Mouse (Mus musculus) lung, embryonic 14.5 days (tissue): ENCODE measurements around the gene Oser1. TPM values are rescaled to one million over a fixed set of nuclear protein-coding genes. Genes with fewer than 3 reads are reported as not detected.

Experiments
- ATAC-seq: fragments of 200-750 bp; cut with Nextera tagmentation; 2 replicates; pipeline ENCODE4 v1.8.0; 2017; ENCODE audit warnings: mild to moderate bottlenecking, moderate TSS enrichment, moderate library complexity; ENCODE audit not compliant: insufficient read depth
- DNase-seq: peaks from one replicate; pipeline ENCODE4 v3.0.0-alpha.2; 2015
- H3K27ac ChIP-seq: fragments of 300-500 bp; sonication (generic); 2 replicates; pipeline ENCODE4 v1.5.1; 2014; ENCODE audit warnings: low read depth, mild to moderate bottlenecking, moderate library complexity
- H3K27me3 ChIP-seq: fragments of 300-500 bp; sonication (generic); 2 replicates; pipeline ENCODE4 v1.6.1; 2014; ENCODE audit warnings: low read length, control low read depth; ENCODE audit not compliant: insufficient read depth
- H3K36me3 ChIP-seq: fragments of 300-500 bp; sonication (generic); 2 replicates; pipeline ENCODE4 v1.6.1; 2014; ENCODE audit warnings: control low read depth; ENCODE audit not compliant: insufficient read depth
- H3K4me1 ChIP-seq: fragments of 300-500 bp; sonication (generic); 2 replicates; pipeline ENCODE4 v1.6.1; 2014; ENCODE audit warnings: antibody characterized with exemption, control low read depth; ENCODE audit not compliant: insufficient read depth
- H3K4me2 ChIP-seq: fragments of 300-500 bp; sonication (generic); 2 replicates; pipeline ENCODE4 v1.6.1; 2014; ENCODE audit warnings: mild to moderate bottlenecking
- H3K4me3 ChIP-seq: fragments of 300-500 bp; sonication (generic); 2 replicates; pipeline ENCODE4 v1.5.1; 2014; ENCODE audit warnings: low read depth, low read length
- H3K9ac ChIP-seq: fragments of 300-500 bp; sonication (generic); 2 replicates; pipeline ENCODE4 v1.6.1; 2014
- H3K9me3 ChIP-seq: fragments of 300-500 bp; sonication (generic); 2 replicates; pipeline ENCODE4 v1.6.1; 2016; ENCODE audit warnings: low read depth, low read length, control low read depth
- CTCF ChIP-seq: IDR thresholded peaks from 2 replicates; pipeline ENCODE4 v1.5.1; 2016; ENCODE audit warnings: antibody characterized with exemption, low read depth
- WGBS: fragments of 180-500 bp; shearing (Covaris S2); extraction: QIAGEN DNeasy Blood & Tissue Kit; methylation state at CpG from one replicate; pipeline ENCODE4 v1.1.7; 2014; 5-methylcytosine and 5-hydroxymethylcytosine counted together
- polyA plus RNA-seq: library from polyadenylated mRNA; unstranded; fragments of >200 nt; fragmentation: Nextera tagmentation; extraction: Ambion mirVana; gene quantifications from 2 replicates; pipeline ENCODE4 v1.2.1, GENCODE M21; 2014

Oser1 gene
- polyA plus RNA-seq, 1 experiment from 2014 or later = 90.7 TPM

DNA sequence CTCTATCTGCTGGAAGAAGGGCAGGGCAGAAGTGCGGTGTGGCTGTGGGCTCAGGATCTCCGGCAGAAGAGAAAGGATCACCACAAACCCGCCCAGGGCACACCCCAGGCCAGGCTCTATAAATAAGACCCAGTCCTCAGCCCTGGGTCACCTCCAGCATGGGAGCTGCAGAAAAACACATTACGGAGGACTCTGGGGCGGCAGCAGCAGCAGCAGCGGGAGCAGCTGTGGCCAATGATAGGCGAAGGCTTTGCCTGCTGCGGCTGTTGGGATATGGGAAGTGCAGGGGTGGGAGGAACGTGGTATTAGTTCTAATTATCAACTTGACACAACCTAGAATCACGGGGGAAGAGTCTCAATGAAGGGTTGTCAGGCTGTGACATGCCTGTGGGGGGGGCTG, 34.9 kb upstream of the Oser1 start:
- no peaks in the 10 kb centered on the region for H3K9me3 ChIP-seq
- no peak overlapping the region for H3K4me2 ChIP-seq
- H3K36me3 ChIP-seq = no peaks in the 10 kb centered on the region
- TF ChIP-seq CTCF = no peak
- H3K4me1 ChIP-seq = no peaks in the 10 kb centered on the region
- no peaks in the 10 kb centered on the region; the same call in 1 of the 2 replicates for H3K27me3 ChIP-seq
- no peak overlapping the region for H3K9ac ChIP-seq
- no peak overlapping the region for H3K27ac ChIP-seq
- no peak overlapping the region for H3K4me3 ChIP-seq
- DNase-seq (no peak), ATAC-seq (no peak)
- 31% methylated on average over 10 of the region's 10 CpGs for WGBS

DNA sequence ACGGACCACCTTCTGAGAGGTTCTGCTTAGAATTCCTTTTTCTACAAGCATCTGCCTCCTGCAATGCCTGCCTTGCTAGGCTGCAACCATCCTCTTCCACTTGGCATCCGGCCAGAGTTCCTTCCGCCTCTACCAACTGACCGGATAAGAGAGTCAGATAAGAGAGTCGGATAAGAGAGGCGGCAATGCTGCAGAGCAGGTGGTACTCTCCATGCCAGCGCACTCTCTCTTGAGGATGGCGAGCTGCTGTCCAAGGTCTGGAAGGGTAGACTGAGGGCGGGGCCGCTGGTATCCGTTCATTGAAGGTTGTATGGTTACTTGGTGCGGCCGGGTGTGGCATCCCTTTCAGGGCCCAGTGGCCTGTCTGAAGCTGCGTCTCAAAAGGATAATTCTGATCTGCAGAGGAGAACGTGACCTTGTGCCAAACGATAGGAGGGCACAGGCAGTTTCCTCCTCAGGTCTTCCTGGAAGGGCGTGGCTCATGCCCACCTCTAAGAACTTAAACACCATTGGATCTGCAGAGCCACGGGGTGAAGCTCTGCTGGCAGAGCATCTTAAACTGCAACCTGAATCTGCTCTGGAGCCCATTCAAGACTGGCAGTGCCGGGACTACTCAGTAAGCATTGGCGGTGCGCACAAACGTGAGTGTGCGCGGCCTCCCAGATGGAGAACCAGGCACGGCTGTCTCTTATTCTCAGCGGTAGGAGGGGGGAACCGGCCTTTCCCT, 34.2 kb upstream of the Oser1 start:
- 37% methylated on average over 27 of the region's 27 CpGs for WGBS
- no peaks in the 10 kb centered on the region for H3K36me3 ChIP-seq
- DNase-seq = peak; percentile 58
- H3K27ac ChIP-seq = no peak overlapping the region
- no peak for ATAC-seq
- no peak overlapping the region for H3K9ac ChIP-seq
- H3K4me2 ChIP-seq = no peak overlapping the region
- H3K4me3 ChIP-seq = no peak overlapping the region
- H3K4me1 ChIP-seq = no peaks in the 10 kb centered on the region
- no peaks in the 10 kb centered on the region for H3K9me3 ChIP-seq
- H3K27me3 ChIP-seq = no peaks in the 10 kb centered on the region; the same call in 1 of the 2 replicates
- TF ChIP-seq CTCF = no peak

DNA sequence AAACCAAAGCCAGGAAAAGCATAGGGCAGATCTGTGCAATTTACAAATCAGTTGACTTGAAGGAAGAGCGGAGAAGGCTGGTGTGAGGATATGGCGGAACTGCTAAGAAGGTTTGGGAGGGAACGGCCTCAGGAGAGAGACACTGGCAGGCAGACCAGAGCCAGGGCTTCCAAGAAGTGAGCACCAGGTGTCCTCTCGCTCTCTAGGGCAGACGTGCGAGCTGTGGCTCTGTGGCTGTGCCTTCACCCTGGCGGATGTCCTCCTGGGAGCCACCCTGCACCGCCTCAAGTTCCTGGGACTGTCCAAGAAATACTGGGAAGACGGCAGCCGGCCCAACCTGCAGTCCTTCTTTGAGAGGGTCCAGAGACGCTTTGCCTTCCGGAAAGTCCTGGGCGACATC, 28.9 kb upstream of the Oser1 start:
- Histone ChIP-seq H3K27me3 (no peaks in the 10 kb centered on the region; the same call in 1 of the 2 replicates), H3K36me3 (no peaks in the 10 kb centered on the region), H3K4me1 (no peaks in the 10 kb centered on the region), H3K9me3 (no peaks in the 10 kb centered on the region), H3K4me2 (no peak overlapping the region), H3K4me3 (no peak overlapping the region), H3K27ac (no peak overlapping the region), H3K9ac (no peak overlapping the region)
- ATAC-seq (no peak), DNase-seq (no peak)
- no peak for TF ChIP-seq CTCF
- WGBS = 86% methylated on average over 13 of the region's 13 CpGs

DNA sequence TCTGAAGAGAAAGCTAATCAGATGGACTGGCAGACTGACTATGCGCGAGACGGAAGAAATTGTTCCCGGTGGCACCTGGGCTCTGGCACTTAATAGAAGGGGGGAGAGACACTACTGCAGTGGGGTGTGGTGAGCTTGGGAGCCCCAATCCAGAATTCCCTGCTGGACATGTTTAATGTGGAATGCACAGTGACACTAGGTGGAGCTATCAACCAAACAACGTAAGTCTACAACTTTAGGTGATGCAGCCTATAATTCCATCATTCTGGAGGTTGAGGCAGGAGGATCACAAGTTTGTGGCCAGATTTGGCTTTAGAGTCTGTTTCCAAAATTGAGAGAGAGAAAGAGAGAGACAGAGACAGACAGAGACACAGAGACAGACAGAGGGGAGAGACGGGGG, 28.2 kb upstream of the Oser1 start:
- Histone ChIP-seq H3K27ac (no peak overlapping the region), H3K9ac (no peak overlapping the region), H3K36me3 (no peaks in the 10 kb centered on the region), H3K27me3 (no peaks in the 10 kb centered on the region; the same call in 1 of the 2 replicates), H3K4me2 (no peak overlapping the region), H3K4me1 (no peaks in the 10 kb centered on the region), H3K9me3 (no peaks in the 10 kb centered on the region), H3K4me3 (no peak overlapping the region)
- peak; percentile 32; the same call in 1 of the 2 replicates for TF ChIP-seq CTCF
- no peak for ATAC-seq
- no peak for DNase-seq
- 87% methylated on average over 6 of the region's 6 CpGs for WGBS

DNA sequence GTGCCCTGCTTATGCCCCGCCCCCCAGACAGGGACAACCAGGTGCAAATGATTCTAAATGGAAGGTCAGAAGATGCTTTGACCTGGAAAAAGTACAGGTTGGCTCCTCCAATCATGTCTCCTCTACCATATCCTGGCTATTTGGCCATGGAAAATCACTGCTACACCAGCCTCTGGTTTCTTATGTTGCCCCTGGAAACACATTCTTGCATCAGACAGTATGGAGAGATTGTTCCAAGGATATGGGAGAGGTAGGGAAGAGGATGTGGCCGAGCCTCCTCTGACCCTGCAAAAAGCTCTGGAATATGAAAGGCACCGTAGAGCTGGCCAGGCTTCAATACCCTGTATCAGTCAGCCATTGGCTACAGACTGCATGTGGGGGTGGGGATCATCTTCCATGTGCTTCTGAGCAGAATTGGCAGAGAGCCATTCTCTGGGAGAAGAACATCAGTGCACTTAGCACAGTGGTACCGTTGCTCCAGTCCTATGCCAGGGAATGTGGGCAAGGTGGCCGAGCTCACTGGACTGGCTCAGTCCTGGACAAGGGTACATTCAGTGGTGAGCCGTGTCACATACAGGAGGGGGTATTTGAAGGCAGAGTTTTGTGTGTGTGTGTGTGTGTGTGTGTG, 26.3 kb upstream of the Oser1 start:
- Histone ChIP-seq H3K9ac (no peak overlapping the region), H3K4me1 (no peaks in the 10 kb centered on the region), H3K27ac (no peak overlapping the region), H3K4me2 (no peak overlapping the region), H3K36me3 (no peaks in the 10 kb centered on the region), H3K4me3 (no peak overlapping the region), H3K9me3 (no peaks in the 10 kb centered on the region), H3K27me3 (no peaks in the 10 kb centered on the region)
- DNase-seq = peak; percentile 48
- 48% methylated on average over 6 of the region's 6 CpGs for WGBS
- TF ChIP-seq CTCF = no peak
- ATAC-seq = no peak

DNA sequence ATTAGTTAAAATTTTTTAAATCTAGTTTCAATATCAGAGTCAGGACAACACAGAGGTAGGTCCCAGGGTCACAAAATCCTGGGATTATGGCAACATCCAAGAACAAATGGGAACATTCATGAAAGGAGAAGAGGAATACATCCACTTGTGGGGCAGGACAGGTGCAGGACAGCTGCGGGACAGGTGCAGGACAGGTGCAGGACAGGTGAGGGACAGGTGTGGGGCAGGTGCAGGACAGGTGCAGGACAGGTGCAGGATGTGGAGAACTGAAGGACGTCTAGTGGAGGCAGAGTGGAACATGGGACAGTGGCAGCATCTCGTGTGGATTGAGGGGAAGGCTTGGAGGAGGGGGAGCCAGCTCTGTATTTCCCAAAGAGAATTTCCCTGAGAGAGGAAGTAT, 24.8 kb upstream of the Oser1 start:
- no peak overlapping the region for H3K9ac ChIP-seq
- 46% methylated on average over 3 of the region's 3 CpGs for WGBS
- DNase-seq = no peak
- H3K27me3 ChIP-seq = no peaks in the 10 kb centered on the region
- no peaks in the 10 kb centered on the region for H3K36me3 ChIP-seq
- H3K4me3 ChIP-seq = no peak overlapping the region
- no peaks in the 10 kb centered on the region for H3K4me1 ChIP-seq
- no peak for ATAC-seq
- no peak overlapping the region for H3K4me2 ChIP-seq
- H3K9me3 ChIP-seq = no peaks in the 10 kb centered on the region
- no peak for TF ChIP-seq CTCF
- no peak overlapping the region for H3K27ac ChIP-seq

DNA sequence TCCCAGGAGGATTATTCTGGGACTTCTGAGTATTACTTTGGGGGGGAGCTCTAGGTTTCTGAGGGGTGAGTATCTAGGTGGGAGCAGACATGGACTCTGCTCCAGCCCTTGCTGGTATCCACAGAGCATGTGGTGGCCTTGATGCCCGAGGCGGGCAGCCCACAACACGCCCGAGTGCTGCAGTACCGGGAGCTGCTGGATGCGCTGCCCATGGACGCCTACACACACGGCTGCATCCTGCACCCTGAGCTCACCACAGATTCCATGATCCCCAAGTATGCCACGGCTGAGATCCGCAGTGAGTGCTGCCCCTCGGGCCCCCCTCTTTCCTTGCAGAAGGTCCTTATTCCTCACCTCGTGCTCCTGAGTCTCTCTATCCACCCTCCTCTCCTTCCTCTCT, 22.9 kb upstream of the Oser1 start:
- H3K4me3 ChIP-seq = no peak overlapping the region
- no peaks in the 10 kb centered on the region for H3K36me3 ChIP-seq
- DNase-seq (no peak), ATAC-seq (no peak)
- H3K27ac ChIP-seq = no peak overlapping the region
- TF ChIP-seq CTCF = no peak
- no peaks in the 10 kb centered on the region for H3K4me1 ChIP-seq
- no peaks in the 10 kb centered on the region for H3K27me3 ChIP-seq
- H3K9ac ChIP-seq = no peak overlapping the region
- 76% methylated on average over 12 of the region's 12 CpGs for WGBS
- H3K9me3 ChIP-seq = no peaks in the 10 kb centered on the region
- no peak overlapping the region for H3K4me2 ChIP-seq
